Mouse (Mus musculus): ENCODE results near the gene Prmt6. TPM values are rescaled to one million over a fixed set of nuclear protein-coding genes. Genes with fewer than 3 reads are reported as not detected.
A peak's percentile ranks its signal among the peaks of the same experiment; 100 is the strongest.

Gene Prmt6
- 3.1 and 3.5 TPM in 2 replicates for polyA plus RNA-seq (2012; rRNA removed)

- TF ChIP-seq CTCF (IDR thresholded peaks at IDR 0.05; ENCODE audit: extremely low read depth, insufficient read length, insufficient replicate concordance, low read depth, low read length) (no peak), POLR2A (IDR thresholded peaks at IDR 0.05; ENCODE audit: low read depth, low read length) (peak; percentile 68; the same call in 1 of the 2 replicates)
- 15% methylated on average over 38 of the region's 38 CpGs for WGBS
- Histone ChIP-seq H3K27ac (ENCODE audit: insufficient read depth, low read depth, low read length) (peak within 1 kb of the TSS; percentile 42), H3K4me1 (ENCODE audit: control insufficient read depth, insufficient read depth, insufficient read length, low read length) (no peaks in the 10 kb centered on the region), H3K36me3 (ENCODE audit: control insufficient read depth, insufficient read depth, low read length) (peaks cover 8% of the 10 kb centered on the region), H3K4me3 (ENCODE audit: low read depth, low read length) (peak within 1 kb of the TSS; percentile 82), H3K27me3 (ENCODE audit: control insufficient read depth, insufficient read depth, low read length) (no peaks in the 10 kb centered on the region)
Measured at GRCm38 (mm10) chr3:110250839-110251700, at the start of gene Prmt6. Gene Prmt6 (minus strand): TSS chr3:110250998.

GRCm38 (mm10) chr3:110290485-110291045 is 39.8 kb upstream of the Prmt6 start:
- Histone ChIP-seq H3K36me3 (ENCODE audit: control insufficient read depth, insufficient read depth, low read length) (no peaks in the 10 kb centered on the region), H3K4me3 (ENCODE audit: low read depth, low read length) (no peak overlapping the region), H3K4me1 (ENCODE audit: control insufficient read depth, insufficient read depth, insufficient read length, low read length) (no peaks in the 10 kb centered on the region), H3K27ac (ENCODE audit: insufficient read depth, low read depth, low read length) (no peak overlapping the region), H3K27me3 (ENCODE audit: control insufficient read depth, insufficient read depth, low read length) (no peaks in the 10 kb centered on the region)
- WGBS = 70% methylated on average over 8 of the region's 8 CpGs
- TF ChIP-seq POLR2A (IDR thresholded peaks at IDR 0.05; ENCODE audit: low read depth, low read length) (no peak), CTCF (IDR thresholded peaks at IDR 0.05; ENCODE audit: extremely low read depth, insufficient read length, insufficient replicate concordance, low read depth, low read length) (no peak)

- 79% methylated on average over 5 of the region's 5 CpGs for WGBS
Measured at GRCm38 (mm10) chr3:110282651-110283050, 31.9 kb upstream of the Prmt6 start.

GRCm38 (mm10) chr3:110267790-110268189 is 17.0 kb upstream of the Prmt6 start:
- Histone ChIP-seq H3K27me3 (ENCODE audit: control insufficient read depth, insufficient read depth, low read length) (no peaks in the 10 kb centered on the region), H3K36me3 (ENCODE audit: control insufficient read depth, insufficient read depth, low read length) (no peaks in the 10 kb centered on the region), H3K27ac (ENCODE audit: insufficient read depth, low read depth, low read length) (no peak overlapping the region), H3K4me3 (ENCODE audit: low read depth, low read length) (no peak overlapping the region), H3K4me1 (ENCODE audit: control insufficient read depth, insufficient read depth, insufficient read length, low read length) (no peaks in the 10 kb centered on the region)
- TF ChIP-seq CTCF (IDR thresholded peaks at IDR 0.05; ENCODE audit: extremely low read depth, insufficient read length, insufficient replicate concordance, low read depth, low read length) (no peak), POLR2A (IDR thresholded peaks at IDR 0.05; ENCODE audit: low read depth, low read length) (no peak)
- 53% methylated on average over 2 of the region's 2 CpGs for WGBS

More at GRCm38 (mm10) chr3:110282651-110283050, 31.9 kb upstream of the Prmt6 start:
- no peak overlapping the region for H3K4me3 ChIP-seq (ENCODE audit: low read depth, low read length)
- no peak overlapping the region for H3K27ac ChIP-seq (ENCODE audit: insufficient read depth, low read depth, low read length)
- TF ChIP-seq POLR2A (IDR thresholded peaks at IDR 0.05; ENCODE audit: low read depth, low read length) = no peak
- no peak for TF ChIP-seq CTCF (IDR thresholded peaks at IDR 0.05; ENCODE audit: extremely low read depth, insufficient read length, insufficient replicate concordance, low read depth, low read length)
- H3K27me3 ChIP-seq (ENCODE audit: control insufficient read depth, insufficient read depth, low read length) = no peaks in the 10 kb centered on the region
- H3K4me1 ChIP-seq (ENCODE audit: control insufficient read depth, insufficient read depth, insufficient read length, low read length) = no peaks in the 10 kb centered on the region
- no peaks in the 10 kb centered on the region for H3K36me3 ChIP-seq (ENCODE audit: control insufficient read depth, insufficient read depth, low read length)

GRCm38 (mm10) chr3:110253105-110253504 is 2.3 kb upstream of the Prmt6 start:
- H3K27ac ChIP-seq (ENCODE audit: insufficient read depth, low read depth, low read length) = no peak overlapping the region
- H3K4me3 ChIP-seq (ENCODE audit: low read depth, low read length) = no peak overlapping the region
- 91% methylated on average over 4 of the region's 4 CpGs for whole genome bisulfite sequencing
- no peaks in the 10 kb centered on the region for H3K27me3 ChIP-seq (ENCODE audit: control insufficient read depth, insufficient read depth, low read length)
- H3K4me1 ChIP-seq (ENCODE audit: control insufficient read depth, insufficient read depth, insufficient read length, low read length) = no peaks in the 10 kb centered on the region
- H3K36me3 ChIP-seq (ENCODE audit: control insufficient read depth, insufficient read depth, low read length) = no peaks in the 10 kb centered on the region
- TF ChIP-seq CTCF (IDR thresholded peaks at IDR 0.05; ENCODE audit: extremely low read depth, insufficient read length, insufficient replicate concordance, low read depth, low read length) (no peak), POLR2A (IDR thresholded peaks at IDR 0.05; ENCODE audit: low read depth, low read length) (no peak)

GRCm38 (mm10) chr3:110249891-110250838 is 633 bp downstream of the Prmt6 start:
- under 1% methylated on average over 89 of the region's 89 CpGs for WGBS
- TF ChIP-seq POLR2A (IDR thresholded peaks at IDR 0.05; ENCODE audit: low read depth, low read length) = peak; percentile 13; the same call in 1 of the 2 replicates
- no peak for TF ChIP-seq CTCF (IDR thresholded peaks at IDR 0.05; ENCODE audit: extremely low read depth, insufficient read length, insufficient replicate concordance, low read depth, low read length)
- peak overlapping the region; percentile 42 for H3K27ac ChIP-seq (ENCODE audit: insufficient read depth, low read depth, low read length)
- H3K4me3 ChIP-seq (ENCODE audit: low read depth, low read length) = peak overlapping the region; percentile 82
- no peaks in the 10 kb centered on the region for H3K4me1 ChIP-seq (ENCODE audit: control insufficient read depth, insufficient read depth, insufficient read length, low read length)
- no peaks in the 10 kb centered on the region for H3K27me3 ChIP-seq (ENCODE audit: control insufficient read depth, insufficient read depth, low read length)
- H3K36me3 ChIP-seq (ENCODE audit: control insufficient read depth, insufficient read depth, low read length) = peaks cover 8% of the 10 kb centered on the region

All from small intestine, adult 2 months (tissue).